ENCODE assay signal across 21 mouse cellular contexts in the genomic region with DNA sequence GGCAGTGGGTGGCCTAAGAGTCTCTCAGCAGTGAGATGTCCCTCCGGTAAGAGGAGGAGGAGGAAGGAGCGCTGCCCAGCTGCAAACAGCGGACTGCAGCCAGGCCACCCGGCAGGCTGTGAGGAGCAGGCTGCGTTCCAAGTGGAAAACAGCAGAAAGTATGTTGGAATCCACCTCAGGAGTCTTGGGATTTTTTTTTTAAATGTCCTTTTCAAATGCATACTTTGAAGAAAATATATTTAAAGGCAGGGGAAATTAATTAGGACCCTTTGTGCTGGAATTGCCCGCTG. TPM values are rescaled to one million over a fixed set of nuclear protein-coding genes. Genes with fewer than 3 reads are reported as not detected.
A peak's percentile ranks its signal among the peaks of the same experiment; 100 is the strongest.
DNase-seq lines count a peak whose midpoint lies in the region; ATAC-seq and TF ChIP-seq lines count a peak whose summit lies in the region.
"Had no signal": no experiment of that assay in that cellular context is flagged by ENCODE, and none has a peak within 500 bp of the region (broad histone marks: within the 10 kb centered on the region; RNA-seq: fewer than 3 reads in every experiment).

No protein-coding gene starts in this region.

- no peak for ATAC-seq in heart, embryonic 16.5 days (replicated peaks; ENCODE audit: extremely low read depth, insufficient read depth, low FRiP score)
- ATAC-seq in lung, embryonic 16.5 days (ENCODE audit: low read depth) = 0 out of 2 replicates have a peak, but pooled peaks have one; percentile 23
- no peak for ATAC-seq in limb, embryonic 12.5 days (ENCODE audit: insufficient number of reproducible peaks, insufficient read depth, low FRiP score, low TSS enrichment, low read depth)
- ATAC-seq: forebrain, embryonic 14.5 days; midbrain, embryonic 13.5 days; Patski had no signal

- TF ChIP-seq CTCF in embryonic fibroblast, embryonic 13.5 days (IDR thresholded peaks at IDR 0.05; ENCODE audit: borderline replicate concordance, insufficient read depth, low read length) = no peak

- no peaks in the 10 kb centered on the region; the same call in 1 of the 2 replicates for H3K4me1 ChIP-seq in heart, embryonic 16.5 days (ENCODE audit: control insufficient read depth, insufficient read depth, low read length)
- H3K4me1 ChIP-seq in heart, embryonic 10.5 days = 0 out of 2 replicates have a peak, but pooled peaks cover 4% of the 10 kb centered on the region
- H3K4me1 ChIP-seq in lung, embryonic 16.5 days (replicated peaks; ENCODE audit: control insufficient read depth, insufficient read depth, low read length) = no peaks in the 10 kb centered on the region
- H3K4me1 ChIP-seq in embryonic fibroblast, embryonic 13.5 days (ENCODE audit: control insufficient read depth, insufficient read depth, low read length) = no peaks in the 10 kb centered on the region
- peaks cover 16% of the 10 kb centered on the region for H3K4me1 ChIP-seq in limb, embryonic 12.5 days (replicated peaks)
- H3K4me1 ChIP-seq: heart, embryonic 13.5 days; midbrain, embryonic 13.5 days had no signal

- 57% methylated on average over 6 of the region's 6 CpGs for WGBS in heart, embryonic 16.5 days
- WGBS in heart, embryonic 10.5 days = 77% methylated on average over 6 of the region's 6 CpGs
- WGBS in lung, embryonic 16.5 days = 48% methylated on average over 6 of the region's 6 CpGs
- WGBS in limb, embryonic 12.5 days = 59% methylated on average over 6 of the region's 6 CpGs

- H3K27me3 ChIP-seq in heart, embryonic 16.5 days (ENCODE audit: control insufficient read depth, insufficient read depth, low read length) = no peaks in the 10 kb centered on the region
- H3K27me3 ChIP-seq in heart, embryonic 10.5 days (ENCODE audit: insufficient read depth, poor library complexity, severe bottlenecking) = no peaks in the 10 kb centered on the region
- H3K27me3 ChIP-seq in lung, embryonic 16.5 days (ENCODE audit: control insufficient read depth, insufficient read depth, low read depth, low read length) = no peaks in the 10 kb centered on the region
- no peaks in the 10 kb centered on the region for H3K27me3 ChIP-seq in limb, embryonic 12.5 days
- H3K27me3 ChIP-seq: heart, embryonic 13.5 days; midbrain, embryonic 13.5 days; Patski had no signal

- H3K4me3 ChIP-seq in heart, embryonic 16.5 days (ENCODE audit: low read length) = no peak overlapping the region
- no peak overlapping the region for H3K4me3 ChIP-seq in heart, embryonic 10.5 days
- no peak overlapping the region for H3K4me3 ChIP-seq in lung, embryonic 16.5 days (ENCODE audit: low read length)
- no peak overlapping the region for H3K4me3 ChIP-seq in embryonic fibroblast, embryonic 13.5 days (ENCODE audit: insufficient read depth, low read length)
- H3K4me3 ChIP-seq in limb, embryonic 12.5 days (replicated peaks) = no peak overlapping the region
- H3K4me3 ChIP-seq: heart, embryonic 13.5 days; left cerebral cortex, adult 2 months; midbrain, embryonic 13.5 days had no signal

- H3K9me3 ChIP-seq in heart, embryonic 16.5 days (replicated peaks; ENCODE audit: control insufficient read depth, low read length) = no peaks in the 10 kb centered on the region
- peaks cover 2% of the 10 kb centered on the region; the same call in 1 of the 2 replicates for H3K9me3 ChIP-seq in heart, embryonic 10.5 days
- no peaks in the 10 kb centered on the region for H3K9me3 ChIP-seq in lung, embryonic 16.5 days (ENCODE audit: control insufficient read depth, low read length)
- H3K9me3 ChIP-seq in limb, embryonic 12.5 days = 0 out of 2 replicates have a peak, but pooled peaks cover 8% of the 10 kb centered on the region
- H3K9me3 ChIP-seq: midbrain, embryonic 13.5 days had no signal

- H3K27ac ChIP-seq in heart, embryonic 16.5 days (ENCODE audit: low read length) = 0 out of 2 replicates have a peak overlapping the region, but pooled peaks have one; percentile 9
- H3K27ac ChIP-seq in heart, embryonic 10.5 days = no peak overlapping the region
- no peak overlapping the region for H3K27ac ChIP-seq in lung, embryonic 16.5 days (ENCODE audit: low read length)
- H3K27ac ChIP-seq in embryonic fibroblast, embryonic 13.5 days (ENCODE audit: insufficient read depth, low read length) = peak overlapping the region; percentile 45; the same call in 1 of the 2 replicates
- H3K27ac ChIP-seq in limb, embryonic 12.5 days = peak overlapping the region; percentile 87
- H3K27ac ChIP-seq: heart, embryonic 13.5 days; left cerebral cortex, adult 2 months; macrophage; midbrain, embryonic 13.5 days had no signal

- no peak overlapping the region for H3K9ac ChIP-seq in heart, embryonic 16.5 days (ENCODE audit: low read length)
- H3K9ac ChIP-seq in lung, embryonic 16.5 days (ENCODE audit: low read length) = no peak overlapping the region
- H3K9ac ChIP-seq in limb, embryonic 12.5 days (replicated peaks) = no peak overlapping the region
- H3K9ac ChIP-seq: heart, embryonic 13.5 days; midbrain, embryonic 13.5 days had no signal

- no peak for DNase-seq in heart, embryonic 10.5 days (ENCODE audit: low spot score)
- DNase-seq in lung, postnatal 36 days = no peak
- DNase-seq in spleen, adult 18-20 months = no peak
- DNase-seq in natural killer cell, adult 2 months (ENCODE audit: low spot score in 2 of 2) = no peak
- DNase-seq: adrenal gland, postnatal 36 days; B cell, adult 2 months; cerebellum, postnatal 10 days; kidney, adult 2 months; liver; right cerebral cortex, postnatal 14 days; thymus, adult 2 months had no signal

- H3K36me3 ChIP-seq in heart, embryonic 16.5 days (ENCODE audit: control insufficient read depth, insufficient read depth) = no peaks in the 10 kb centered on the region
- no peaks in the 10 kb centered on the region for H3K36me3 ChIP-seq in heart, embryonic 10.5 days
- H3K36me3 ChIP-seq in lung, embryonic 16.5 days (ENCODE audit: control insufficient read depth, insufficient read depth, low read length) = no peaks in the 10 kb centered on the region
- H3K36me3 ChIP-seq in limb, embryonic 12.5 days = no peaks in the 10 kb centered on the region
- H3K36me3 ChIP-seq: heart, embryonic 13.5 days; midbrain, embryonic 13.5 days had no signal

- no peak overlapping the region for H3K4me2 ChIP-seq in heart, embryonic 16.5 days (ENCODE audit: low read depth, low read length)
- H3K4me2 ChIP-seq in lung, embryonic 16.5 days (ENCODE audit: low read depth, low read length) = no peak overlapping the region
- H3K4me2 ChIP-seq in limb, embryonic 12.5 days = no peak overlapping the region
- H3K4me2 ChIP-seq: heart, embryonic 13.5 days; midbrain, embryonic 13.5 days had no signal

- TF ChIP-seq POLR2A in embryonic fibroblast, embryonic 13.5 days (IDR thresholded peaks at IDR 0.05; ENCODE audit: low read depth, low read length) = no peak

RNA-seq across cellular contexts. Expression of gene Coro2b, which starts 54.3 kb away (rescaled TPM):
- 7.1 and 8.3 TPM in 2 replicates for polyA plus RNA-seq in heart, embryonic 16.5 days (2015; fragmentation: Nextera tagmentation; extraction: Ambion mirVana)
- polyA plus RNA-seq in heart, embryonic 10.5 days (2016; fragmentation: Nextera tagmentation; extraction: Ambion mirVana) = 6.0 and 6.3 TPM in 2 replicates
- polyA plus RNA-seq in lung, embryonic 16.5 days (2015; fragmentation: Nextera tagmentation; extraction: Ambion mirVana) = 21.6 and 24.6 TPM in 2 replicates
- 5.3 and 12.1 TPM in 2 replicates for polyA plus RNA-seq in embryonic fibroblast, embryonic 13.5 days (2011; ENCODE audit: insufficient read length, low read depth, missing spikeins)
- 7.6 and 8.0 TPM in 2 replicates for polyA plus RNA-seq in limb, embryonic 12.5 days (2016; fragmentation: Nextera tagmentation; extraction: Ambion mirVana)

Comparison
In these comparisons a context has a peak if more than half of its experiments do, and no peak if none do; other contexts are left out.
1. H3K27ac ChIP-seq: peak in heart, embryonic 16.5 days (single experiment), embryonic fibroblast, embryonic 13.5 days (single experiment) and limb, embryonic 12.5 days (single experiment); none in heart, embryonic 10.5 days (single experiment) and lung, embryonic 16.5 days (single experiment).